Mouse (Mus musculus) MN1 (cell line): ENCODE data around the gene Olfr202.
"Not testable (repeated sequence)": the region's sequence is repeated elsewhere in the genome, so short reads cannot be mapped to it uniquely, and the experiment has no call there.

Source experiments
- DNase-seq: peaks from one replicate; pipeline ENCODE4 v3.0.0-alpha.2; 2016; ENCODE audit warnings: low spot score

Gene Olfr202

GRCm38 (mm10) chr16:59286693-59287092 lies at the start of gene Olfr202:
Gene Olfr202 (minus strand): TSS chr16:59286793.
- no peak for DNase-seq

- no peak for DNase-seq
Observed at GRCm38 (mm10) chr16:59331038-59331437, 44.4 kb upstream of the Olfr202 start, which contains the start of gene Olfr205. Gene Olfr205 (minus strand): TSS chr16:59331138.

- not testable (repeated sequence) for DNase-seq
Observed at GRCm38 (mm10) chr16:59323262-59323661, 36.7 kb upstream of the Olfr202 start.

- no peak for DNase-seq
Observed at GRCm38 (mm10) chr16:59318148-59318547, 31.6 kb upstream of the Olfr202 start, which contains the start of gene Olfr204. Gene Olfr204 (minus strand): TSS chr16:59318248.

- no peak for DNase-seq
Observed at GRCm38 (mm10) chr16:59298581-59298980, 12.0 kb upstream of the Olfr202 start, which contains the start of gene Olfr203. Gene Olfr203 (plus strand): TSS chr16:59298881.

- DNase-seq, result not testable (repeated sequence)
Observed at GRCm38 (mm10) chr16:59287576-59287975, 983 bp upstream of the Olfr202 start.

- DNase-seq, result no peak
Observed at GRCm38 (mm10) chr16:59283476-59283875, 3.1 kb downstream of the Olfr202 start.

- no peak for DNase-seq
Observed at GRCm38 (mm10) chr16:59280542-59280941, 6.1 kb downstream of the Olfr202 start.

- not testable (repeated sequence) for DNase-seq
Observed at GRCm38 (mm10) chr16:59272532-59272931, 14.1 kb downstream of the Olfr202 start, which contains the start of gene Olfr201. Gene Olfr201 (minus strand): TSS chr16:59272632.

GRCm38 (mm10) chr16:59269097-59269496 lies 17.5 kb downstream of the Olfr202 start:
- not testable (repeated sequence) for DNase-seq

- no peak for DNase-seq
Observed at GRCm38 (mm10) chr16:59249684-59250083, 36.9 kb downstream of the Olfr202 start.
